Mouse (Mus musculus) liver, adult 2 months (tissue): ENCODE measurements around the gene Clasp1.

ENCODE experiments used
- CTCF ChIP-seq: fragments of 200-500 bp; IDR thresholded peaks from 2 replicates; pipeline ENCODE4 v1.5.1; 2011; ENCODE audit warnings: low read depth, low read length, control low read depth
- POLR2A ChIP-seq: fragments of 200-500 bp; IDR thresholded peaks from 2 replicates; pipeline ENCODE4 v1.6.1; 2011; ENCODE audit warnings: low read length, control low read depth; ENCODE audit not compliant: insufficient read depth; ENCODE audit errors: extremely low read depth

DNA sequence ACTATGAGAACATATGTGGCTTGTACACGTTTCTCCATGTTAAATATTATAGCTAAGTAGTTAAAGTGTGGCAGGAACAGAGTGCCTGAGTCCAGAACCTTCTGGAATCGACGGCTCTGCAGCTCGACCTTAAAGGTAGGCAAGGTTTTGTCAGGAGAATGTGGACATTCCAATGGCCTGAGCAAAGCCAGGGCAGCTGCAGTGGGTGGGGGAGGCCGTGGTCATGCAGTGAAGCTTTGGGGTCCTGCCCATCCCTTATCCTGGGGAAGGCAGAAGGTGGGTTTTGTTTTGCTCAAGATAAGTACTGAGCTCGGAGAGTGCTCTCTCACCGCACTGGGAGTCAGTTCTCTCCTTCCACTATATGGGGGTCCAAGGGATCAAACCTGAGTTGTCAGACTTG lies 55.6 kb downstream of the Clasp1 start:
- no peak for TF ChIP-seq CTCF
- TF ChIP-seq POLR2A = no peak
